Mouse (Mus musculus) kidney, adult 10 weeks (tissue): ENCODE data around the gene Stx7. TPM values are rescaled to one million over a fixed set of nuclear protein-coding genes. Genes with fewer than 3 reads are reported as not detected.

Source experiments
- polyA plus RNA-seq: library from polyadenylated mRNA; stranded (reverse); fragments of 350-450 nt; fragmentation: Illumina TruSeq; extraction: RNeasy Lipid Tissue Mini Kit (QIAGEN cat#74804); gene quantifications from one replicate; pipeline ENCODE4 v1.2.3, GENCODE M21; 2014; ENCODE audit warnings: low read depth, low replicate concordance

Stx7 gene
- polyA plus RNA-seq: 366 TPM

DNA sequence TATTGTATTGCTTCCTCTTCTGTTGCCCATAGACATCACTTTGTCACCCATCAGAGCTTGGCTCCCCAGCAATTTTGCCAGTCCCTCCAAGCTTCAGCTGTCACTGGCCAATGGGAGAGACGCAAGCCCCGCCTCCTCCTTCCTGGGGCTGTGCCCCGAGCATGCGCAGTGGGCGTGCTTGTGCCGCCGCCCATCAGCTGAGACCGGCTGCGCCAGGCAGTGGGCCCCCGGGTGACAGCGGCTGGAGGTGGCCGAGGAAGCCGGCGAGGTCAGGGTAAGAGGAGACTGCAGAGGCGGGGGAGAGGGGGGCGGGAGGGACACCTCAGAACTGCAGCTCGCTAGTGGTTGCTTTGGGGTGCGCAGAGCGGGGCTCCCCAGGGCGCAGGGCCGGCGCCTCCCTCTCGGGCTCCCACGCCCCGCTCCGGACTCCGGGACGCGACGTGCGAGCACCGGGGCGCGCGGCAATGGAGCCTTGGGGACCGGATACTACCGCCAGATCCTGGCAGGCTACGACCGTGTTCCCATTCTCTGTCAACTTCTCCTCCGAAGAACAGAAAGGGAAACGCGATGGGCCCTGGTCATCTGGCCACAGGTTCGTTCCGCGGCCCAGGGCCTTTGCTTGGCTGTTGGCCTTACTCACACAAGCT, at the start of gene Stx7:
Stx7 (plus strand) TSS at position 168 of the 647 bp plus-strand sequence.

DNA sequence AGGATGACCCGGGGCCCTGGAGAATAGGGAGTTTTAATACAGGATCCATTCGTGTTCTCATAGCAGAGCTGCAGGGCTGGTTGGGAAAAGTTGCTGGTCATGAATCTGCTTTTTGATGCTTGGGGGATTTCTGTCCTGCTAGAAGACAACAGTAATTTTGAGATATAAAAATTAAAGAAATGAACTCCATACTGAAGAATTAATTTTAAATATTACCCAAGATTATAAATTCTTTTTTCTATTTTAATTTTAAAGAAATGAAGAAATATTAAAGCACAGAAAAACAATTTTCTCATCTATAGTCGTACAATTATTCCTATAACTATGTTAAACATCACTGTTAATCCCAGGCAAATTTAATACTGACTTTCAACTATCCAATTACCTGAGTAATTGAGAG, 47.3 kb upstream of the Stx7 start, which contains the start of gene Taar8c:
Taar8c (minus strand) TSS at position 101 of the 400 bp plus-strand sequence.

DNA sequence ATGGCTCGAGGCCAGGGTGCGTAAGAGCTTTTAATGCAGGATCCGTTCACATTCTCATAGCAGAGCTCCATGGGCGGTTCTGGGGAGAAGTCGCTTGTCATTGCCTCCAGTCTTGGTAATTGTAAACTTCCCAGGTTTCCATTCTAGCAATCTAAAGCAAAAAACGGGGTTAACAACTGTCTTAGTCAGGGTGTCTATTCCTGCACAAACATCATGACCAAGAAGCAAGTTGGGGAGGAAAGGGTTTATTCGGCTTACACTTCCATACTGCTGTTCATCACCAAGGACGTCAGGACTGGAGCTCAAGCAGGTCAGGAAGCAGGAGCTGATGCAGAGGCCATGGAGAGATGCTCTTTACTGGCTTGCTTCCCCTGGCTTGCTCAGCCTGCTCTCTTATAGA, 39.7 kb upstream of the Stx7 start, which contains the start of gene Taar9:
Taar9 (minus strand) TSS at position 101 of the 400 bp plus-strand sequence.

DNA sequence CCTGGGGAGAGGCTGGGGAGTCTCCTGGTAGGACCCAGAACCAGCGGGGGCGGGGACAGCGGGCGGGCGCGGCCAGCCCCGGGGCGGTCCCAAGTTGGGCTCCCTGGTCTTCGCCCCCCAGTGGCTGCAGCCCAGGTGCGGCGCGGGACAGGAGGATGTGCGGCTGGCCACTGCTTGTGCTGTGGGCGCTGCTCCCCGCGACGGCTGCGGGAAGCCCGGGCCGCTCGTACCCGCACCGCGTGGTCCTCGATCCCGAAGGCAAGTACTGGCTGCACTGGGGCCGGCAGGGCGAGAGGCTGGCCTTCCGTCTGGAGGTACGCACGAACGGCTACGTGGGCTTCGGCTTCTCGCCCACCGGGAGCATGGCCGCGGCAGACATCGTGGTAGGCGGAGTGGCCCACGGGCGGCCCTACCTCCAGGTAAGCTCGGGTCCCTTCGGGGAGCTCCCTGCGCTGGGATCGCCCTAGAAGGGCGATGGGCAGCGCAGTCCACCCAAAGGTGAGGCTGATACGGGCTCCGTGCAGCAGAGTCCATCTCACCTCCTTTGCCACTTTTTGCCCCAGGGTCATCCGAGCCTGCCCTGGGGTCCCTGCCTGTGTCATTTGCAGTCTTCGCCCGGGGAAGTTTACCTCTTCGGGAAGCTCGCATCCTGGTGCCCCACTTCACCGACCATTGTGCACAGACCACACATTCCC, 74.5 kb downstream of the Stx7 start, which contains the start of gene Moxd1:
Moxd1 (plus strand) TSS at position 69 of the 695 bp plus-strand sequence.

Other genes starting within 250 kb of the Stx7 start
- not detected for gene Taar1, start 228.9 kb upstream of the Stx7 start, polyA plus RNA-seq
- gene Taar2, start 210.7 kb upstream of the Stx7 start, polyA plus RNA-seq: not detected
- not detected for gene Taar3, start 199.7 kb upstream of the Stx7 start, polyA plus RNA-seq
- not detected for gene Taar4, start 188.8 kb upstream of the Stx7 start, polyA plus RNA-seq
- not detected for gene Taar5, start 178.6 kb upstream of the Stx7 start, polyA plus RNA-seq
- not detected for gene Taar6, start 163.7 kb upstream of the Stx7 start, polyA plus RNA-seq
- gene Taar7a, start 155.8 kb upstream of the Stx7 start, polyA plus RNA-seq: not detected
- not detected for gene Taar7b, start 149.4 kb upstream of the Stx7 start, polyA plus RNA-seq
- gene Taar7d, start 122.1 kb upstream of the Stx7 start, polyA plus RNA-seq: not detected
- gene Taar7e, start 111.7 kb upstream of the Stx7 start, polyA plus RNA-seq: not detected
- not detected for gene Taar7f, start 99.8 kb upstream of the Stx7 start, polyA plus RNA-seq
- not detected for gene Taar8a, start 72.8 kb upstream of the Stx7 start, polyA plus RNA-seq
- not detected for gene Taar8b, start 57.0 kb upstream of the Stx7 start, polyA plus RNA-seq
- not detected for gene Taar8c, start 47.4 kb upstream of the Stx7 start, polyA plus RNA-seq
- not detected for gene Taar9, start 39.8 kb upstream of the Stx7 start, polyA plus RNA-seq
- gene Moxd1, start 74.2 kb downstream of the Stx7 start, polyA plus RNA-seq: not detected